Mouse (Mus musculus) lung, postnatal 0 days (tissue): ENCODE data around the gene Ssbp2. TPM values are rescaled to one million over a fixed set of nuclear protein-coding genes. Genes with fewer than 3 reads are reported as not detected.

Experiments
- ATAC-seq: fragments of 200-750 bp; cut with Nextera tagmentation; 2 replicates; pipeline ENCODE4 v1.8.0; 2017; ENCODE audit warnings: moderate library complexity
- DNase-seq: peaks from one replicate; pipeline ENCODE4 v3.0.0-alpha.2; 2016; ENCODE audit warnings: low spot score
- H3K27ac ChIP-seq: fragments of 300-500 bp; sonication (generic); 2 replicates; pipeline ENCODE4 v1.5.1; 2014; ENCODE audit warnings: antibody characterized with exemption, mild to moderate bottlenecking, low read length, mixed read lengths
- H3K27me3 ChIP-seq: fragments of 300-500 bp; sonication (generic); replicated peaks from 2 replicates; pipeline ENCODE4 v1.6.1; 2014; ENCODE audit warnings: low read length, mixed read lengths; ENCODE audit not compliant: insufficient read depth
- H3K36me3 ChIP-seq: fragments of 300-500 bp; sonication (generic); 2 replicates; pipeline ENCODE4 v1.6.1; 2014; ENCODE audit warnings: low read length, mixed read lengths; ENCODE audit not compliant: insufficient read depth
- H3K4me1 ChIP-seq: fragments of 300-500 bp; sonication (generic); 2 replicates; pipeline ENCODE4 v1.6.1; 2014; ENCODE audit warnings: antibody characterized with exemption, low read depth, low read length, mixed read lengths; ENCODE audit not compliant: insufficient read depth
- H3K4me2 ChIP-seq: fragments of 300-500 bp; sonication (generic); replicated peaks from 2 replicates; pipeline ENCODE4 v1.6.1; 2014; ENCODE audit warnings: low read depth, mild to moderate bottlenecking, low read length, moderate library complexity, mixed read lengths
- H3K4me3 ChIP-seq: fragments of 300-500 bp; sonication (generic); 2 replicates; pipeline ENCODE4 v1.5.1; 2014; ENCODE audit warnings: low read depth, low read length
- H3K9ac ChIP-seq: fragments of 300-500 bp; sonication (generic); replicated peaks from 2 replicates; pipeline ENCODE4 v1.6.1; 2014; ENCODE audit warnings: low read depth, mild to moderate bottlenecking
- H3K9me3 ChIP-seq: fragments of 300-500 bp; sonication (generic); 2 replicates; pipeline ENCODE4 v1.6.1; 2016; ENCODE audit warnings: low read length, mixed read lengths
- CTCF ChIP-seq: IDR thresholded peaks from 2 replicates; pipeline ENCODE4 v1.5.1; 2016; ENCODE audit warnings: antibody characterized with exemption, mild to moderate bottlenecking
- EP300 ChIP-seq: IDR thresholded peaks from 2 replicates; pipeline ENCODE4 v1.6.1; 2016; ENCODE audit warnings: antibody characterized with exemption, mild to moderate bottlenecking, control low read depth
- WGBS: fragments of 180-500 bp; shearing (Covaris S2); extraction: QIAGEN DNeasy Blood & Tissue Kit; methylation state at CpG from one replicate; pipeline ENCODE4 v1.1.7; 2014; 5-methylcytosine and 5-hydroxymethylcytosine counted together
- polyA plus RNA-seq: library from polyadenylated mRNA; unstranded; fragments of >200 nt; fragmentation: Nextera tagmentation; extraction: Ambion mirVana; gene quantifications from 2 replicates; pipeline ENCODE4 v1.2.1, GENCODE M21; 2015

The Ssbp2 gene
- polyA plus RNA-seq, 1 experiment from 2014 or later: 63.1 TPM

GRCm38 (mm10) chr13:91725130-91725529, 265.0 kb downstream of the Ssbp2 start:
- no peak for ATAC-seq
- Histone ChIP-seq H3K36me3 (no peaks in the 10 kb centered on the region), H3K4me3 (no peak overlapping the region), H3K27me3 (no peaks in the 10 kb centered on the region), H3K9ac (no peak overlapping the region), H3K9me3 (no peaks in the 10 kb centered on the region), H3K4me1 (no peaks in the 10 kb centered on the region), H3K27ac (no peak overlapping the region), H3K4me2 (no peak overlapping the region)
- DNase-seq: no peak
- 63% methylated on average over 3 of the region's 3 CpGs for WGBS
- TF ChIP-seq CTCF (no peak), EP300 (no peak)

- H3K9me3 ChIP-seq: no peaks in the 10 kb centered on the region
- ATAC-seq (no peak), DNase-seq (no peak)
- no peaks in the 10 kb centered on the region for H3K4me1 ChIP-seq
- H3K27me3 ChIP-seq: no peaks in the 10 kb centered on the region
- no peak overlapping the region for H3K4me2 ChIP-seq
- H3K9ac ChIP-seq: no peak overlapping the region
- H3K36me3 ChIP-seq: no peaks in the 10 kb centered on the region
- no peak for TF ChIP-seq EP300
- no peak for TF ChIP-seq CTCF
- no peak overlapping the region for H3K27ac ChIP-seq
- no peak overlapping the region for H3K4me3 ChIP-seq
Measured at GRCm38 (mm10) chr13:91727899-91728298, 267.8 kb downstream of the Ssbp2 start.

DNA sequence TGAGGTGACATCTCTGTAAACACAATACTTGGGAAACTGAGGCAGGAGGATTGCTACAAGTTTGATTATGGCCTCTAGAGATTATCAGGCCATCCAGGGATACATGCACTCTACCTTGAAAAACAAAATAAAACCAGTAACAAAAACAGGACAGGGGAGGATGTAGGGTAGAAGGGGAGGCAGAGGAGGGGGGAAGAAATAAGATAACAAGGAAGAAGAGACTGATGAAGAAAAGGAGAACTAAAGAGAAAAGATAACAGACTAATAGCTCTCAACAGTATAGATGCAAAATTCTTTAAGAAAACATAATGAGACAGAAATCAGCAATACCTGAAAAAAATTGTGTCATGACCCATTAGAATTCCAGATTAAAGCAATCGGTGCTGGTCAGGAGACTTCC, 277.1 kb downstream of the Ssbp2 start:
- no peak for ATAC-seq
- no peak overlapping the region for H3K4me2 ChIP-seq

DNA sequence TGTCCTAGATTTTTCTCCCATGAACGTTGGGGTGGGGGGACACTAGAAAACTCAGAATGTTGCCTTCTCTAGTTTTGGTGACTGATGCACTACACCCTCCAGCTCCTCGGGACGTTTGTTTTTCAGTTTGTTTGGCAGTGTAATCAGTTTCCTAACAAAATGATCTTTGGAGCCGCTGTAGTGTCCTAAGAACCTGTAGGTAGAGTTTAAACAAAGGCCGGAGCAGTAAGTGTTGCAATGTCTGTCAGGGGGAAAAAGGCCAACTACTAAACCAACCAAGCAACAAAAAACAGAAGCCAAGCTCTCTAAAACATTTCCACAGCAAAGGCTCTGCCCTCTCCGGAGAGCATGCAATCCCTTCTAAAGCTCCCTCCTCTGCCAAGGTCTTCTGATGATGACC, 280.8 kb downstream of the Ssbp2 start:
- 48% methylated on average over 6 of the region's 6 CpGs for WGBS
- Histone ChIP-seq H3K4me3 (peak overlapping the region; percentile 28), H3K27me3 (no peaks in the 10 kb centered on the region), H3K4me2 (peak overlapping the region; percentile 60), H3K4me1 (no peaks in the 10 kb centered on the region), H3K9me3 (no peaks in the 10 kb centered on the region), H3K9ac (no peak overlapping the region), H3K27ac (no peak overlapping the region), H3K36me3 (no peaks in the 10 kb centered on the region)
- TF ChIP-seq EP300 (no peak), CTCF (no peak)
- DNase-seq (no peak), ATAC-seq (no peak)

More for the DNA sequence above, 277.1 kb downstream of the Ssbp2 start:
- WGBS: 94% methylated on average over 1 of the region's 1 CpGs
- H3K27ac ChIP-seq: no peak overlapping the region
- TF ChIP-seq EP300: no peak
- TF ChIP-seq CTCF: no peak
- no peaks in the 10 kb centered on the region for H3K9me3 ChIP-seq
- no peaks in the 10 kb centered on the region for H3K36me3 ChIP-seq
- no peak for DNase-seq
- H3K9ac ChIP-seq: no peak overlapping the region
- no peak overlapping the region for H3K4me3 ChIP-seq
- no peaks in the 10 kb centered on the region for H3K4me1 ChIP-seq
- no peaks in the 10 kb centered on the region for H3K27me3 ChIP-seq

GRCm38 (mm10) chr13:91741280-91742047, 281.4 kb downstream of the Ssbp2 start, which contains the start of gene Acot12:
Gene Acot12 (plus strand): TSS chr13:91741512.
- ATAC-seq (peak; percentile 72), DNase-seq (peak; percentile 30)
- Histone ChIP-seq H3K27ac (no peak within 1 kb of the TSS), H3K36me3 (no peaks in the 10 kb centered on the region), H3K9me3 (no peaks in the 10 kb centered on the region), H3K4me2 (peak within 1 kb of the TSS; percentile 60), H3K27me3 (no peaks in the 10 kb centered on the region), H3K4me3 (peak within 1 kb of the TSS; percentile 28), H3K9ac (no peak within 1 kb of the TSS), H3K4me1 (no peaks in the 10 kb centered on the region)
- 7% methylated on average over 43 of the region's 45 CpGs for WGBS
- TF ChIP-seq EP300: no peak

DNA sequence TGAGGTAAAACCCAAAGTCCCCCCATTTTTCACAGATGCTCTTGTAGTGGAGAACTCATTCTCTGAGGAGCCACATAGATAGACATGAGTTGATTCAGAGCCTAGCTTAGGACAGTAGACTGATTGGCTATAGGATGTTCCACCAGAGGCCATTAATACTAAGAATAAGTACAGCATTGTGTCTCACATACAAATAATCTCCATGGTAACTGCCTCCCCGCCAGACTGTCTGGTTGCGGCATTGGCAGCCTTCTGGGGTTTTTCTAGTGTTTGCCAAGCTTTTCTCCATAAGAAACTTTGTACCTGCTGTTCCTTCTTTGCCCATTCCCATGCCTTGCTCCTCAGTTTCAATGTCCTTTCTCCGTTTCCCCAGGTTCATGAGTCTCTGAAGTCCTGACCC, 283.1 kb downstream of the Ssbp2 start:
- 89% methylated on average over 3 of the region's 3 CpGs for WGBS
- H3K4me3 ChIP-seq: no peak overlapping the region
- TF ChIP-seq CTCF (no peak), EP300 (no peak)

More for the DNA sequence above, 283.1 kb downstream of the Ssbp2 start:
- no peak overlapping the region for H3K27ac ChIP-seq
- no peak overlapping the region for H3K9ac ChIP-seq
- no peak overlapping the region for H3K4me2 ChIP-seq
- H3K27me3 ChIP-seq: no peaks in the 10 kb centered on the region
- DNase-seq: no peak
- H3K36me3 ChIP-seq: no peaks in the 10 kb centered on the region
- ATAC-seq: no peak
- H3K9me3 ChIP-seq: no peaks in the 10 kb centered on the region
- no peaks in the 10 kb centered on the region for H3K4me1 ChIP-seq
